Mouse (Mus musculus) heart, adult 2 months (tissue): Measurements from ENCODE around the gene Wbp1l.

Source experiments
- CTCF ChIP-seq: fragments of 200-600 bp; IDR thresholded peaks from 2 replicates; pipeline ENCODE4 v1.8.1; 2022; ENCODE audit warnings: antibody characterized with exemption, mild to moderate bottlenecking, moderate library complexity
- POLR2A ChIP-seq: fragments of 200-500 bp; IDR thresholded peaks from 2 replicates; pipeline ENCODE4 v1.6.1; 2011; ENCODE audit warnings: mild to moderate bottlenecking, low read depth, low read length, control low read depth; ENCODE audit not compliant: insufficient read depth

DNA sequence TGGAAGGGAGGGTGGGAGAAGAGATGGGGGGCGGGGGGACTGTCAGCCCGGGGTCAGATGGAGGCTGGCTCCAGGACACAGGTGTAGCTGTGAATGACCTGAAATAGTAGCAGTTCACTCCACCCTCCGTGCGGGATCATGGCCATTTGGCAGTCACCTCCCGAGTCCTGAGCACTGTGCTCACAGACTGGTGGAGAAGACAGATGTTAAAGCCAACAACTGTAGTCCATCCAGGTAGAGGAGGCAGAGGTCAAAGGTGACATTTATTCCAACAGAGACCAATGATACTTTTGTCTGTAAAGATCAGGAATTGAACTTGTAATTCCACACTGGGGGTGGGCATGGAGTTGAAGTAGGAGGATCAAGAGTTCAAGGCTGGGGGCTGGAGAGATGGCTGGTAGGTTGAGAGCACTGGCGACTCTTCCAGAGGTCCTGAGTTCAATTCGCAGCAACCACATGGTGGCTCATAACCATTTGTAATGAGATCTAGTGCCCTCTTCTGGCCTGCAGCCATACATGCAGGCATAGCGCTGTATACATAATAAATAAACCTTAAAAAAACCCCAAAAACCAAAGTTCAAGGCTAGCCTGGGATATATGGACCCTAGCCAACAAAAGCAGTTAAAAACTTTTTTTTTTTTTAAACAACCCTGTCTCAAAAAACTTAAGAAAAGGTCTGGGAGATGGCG is 6.0 kb upstream of the Wbp1l start:
- peak; percentile 44 for TF ChIP-seq CTCF
- TF ChIP-seq POLR2A: no peak
